Mouse (Mus musculus): ENCODE results near the gene Ms4a15. TPM values are rescaled to one million over a fixed set of nuclear protein-coding genes. Genes with fewer than 3 reads are reported as not detected.

Gene Ms4a15
- total and polyA plus RNA-seq, 3 experiments: 0.37 TPM; not detected in 2

DNA sequence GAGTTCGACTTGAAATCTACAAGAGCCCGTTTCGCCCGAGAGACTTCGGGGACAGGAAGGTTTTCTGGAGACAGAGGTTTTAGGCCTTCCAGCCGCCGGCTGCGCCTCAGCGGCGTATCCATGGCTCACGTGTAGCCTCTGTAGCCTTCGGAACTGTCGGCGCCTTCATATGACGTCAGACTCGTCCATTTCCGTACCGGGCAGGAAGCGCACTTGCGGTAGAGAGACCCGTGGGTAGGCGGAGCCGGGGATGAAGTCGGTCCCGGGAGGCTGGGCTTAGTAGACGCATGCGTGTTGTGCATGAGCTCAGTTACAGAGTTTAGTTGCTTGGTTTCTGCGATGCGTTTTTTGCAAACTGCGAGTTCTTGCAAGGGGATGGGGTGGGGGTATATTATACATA lies 43.9 kb downstream of the Ms4a15 start, which contains the start of gene Ccdc86 (continued):
- TF ChIP-seq GABPA (IDR thresholded peaks at IDR 0.05; ENCODE audit: insufficient replicate concordance, low read depth, low read length): peak; percentile 27; the same call in 1 of the 2 replicates
- peak; percentile 52; the same call in 1 of the 2 replicates for TF ChIP-seq IRF4 (IDR thresholded peaks at IDR 0.05; ENCODE audit: low read depth, low read length)
- no peak; the same call in 1 of the 2 replicates for TF ChIP-seq JUN (IDR thresholded peaks at IDR 0.05; ENCODE audit: insufficient read depth, low read depth, low read length)
- TF ChIP-seq CHD2 (IDR thresholded peaks at IDR 0.05; ENCODE audit: low read length): 0 out of 2 replicates have a peak, but pooled peaks have one; percentile 22
- TF ChIP-seq POLR2A (IDR thresholded peaks at IDR 0.05; ENCODE audit: low read depth, low read length): peak; percentile 92
- peak; percentile 37 for TF ChIP-seq ETS1 (conservative IDR thresholded peaks at IDR 0.05; ENCODE audit: low read depth, low read length)
- TF ChIP-seq KAT2A (IDR thresholded peaks at IDR 0.05; ENCODE audit: insufficient replicate concordance, low read length): peak; percentile 85; the same call in 1 of the 2 replicates

DNA sequence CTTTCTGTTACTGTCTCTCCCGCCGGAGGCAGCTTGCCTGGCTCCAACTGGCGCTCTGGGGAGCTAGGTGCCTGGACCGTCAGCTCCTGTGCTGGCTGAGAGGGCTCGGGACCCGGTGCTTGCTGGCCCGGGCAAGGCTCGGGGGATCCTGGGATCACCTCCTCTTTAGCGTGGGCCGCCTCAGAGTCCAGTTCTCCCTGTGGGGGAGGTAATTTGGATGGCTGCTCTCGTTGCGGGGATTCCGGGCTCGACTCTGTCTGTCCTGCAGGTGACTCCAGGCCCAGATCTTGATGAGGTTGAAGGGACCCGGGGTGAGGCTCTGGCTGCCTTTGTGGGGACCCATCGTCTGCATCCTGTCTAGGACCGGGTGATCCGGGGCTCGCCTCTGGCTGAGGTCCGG lies 44.6 kb downstream of the Ms4a15 start:
- Histone ChIP-seq H3K27ac (ENCODE audit: insufficient read depth, low read depth) (no peak overlapping the region), H3K4me3 (replicated peaks in 1 of 3; ENCODE audit: low read depth in 2 of 3, low read length in 2 of 3, poor library complexity in 1 of 3) (peak overlapping the region; percentile 76 to 91 (median 85)), H3K36me3 (replicated peaks in 1 of 2; ENCODE audit: control insufficient read depth in 1 of 2, insufficient read depth in 1 of 2, low read length in 1 of 2) (peaks cover 19 to 38% of the 10 kb centered on the region in 2 experiments), H3K9me3 (replicated peaks; ENCODE audit: low read length) (no peaks in the 10 kb centered on the region), H3K4me2 (ENCODE audit: insufficient read depth, low read depth, poor library complexity, severe bottlenecking) (peak overlapping the region; percentile 95), H3K27me3 (replicated peaks) (peaks cover 19% of the 10 kb centered on the region), H3K79me2 (replicated peaks; ENCODE audit: control insufficient read depth, extremely low read depth, insufficient read depth, poor library complexity, severe bottlenecking) (peaks cover 31% of the 10 kb centered on the region), H3K4me1 (ENCODE audit: control insufficient read depth in 1 of 2, insufficient read depth in 2 of 2) (peaks cover 21 to 47% of the 10 kb centered on the region in 2 experiments), H3K9ac (ENCODE audit: insufficient read depth, low read depth) (peak overlapping the region; percentile 54)
- DNase-seq (ENCODE audit: extremely low read depth): no peak
- TF ChIP-seq NRF1 (IDR thresholded peaks at IDR 0.05; ENCODE audit: low read depth, low read length) (no peak), POLR2A (IDR thresholded peaks at IDR 0.05; ENCODE audit: low read depth, low read length) (no peak), KAT2A (IDR thresholded peaks at IDR 0.05; ENCODE audit: insufficient replicate concordance, low read length) (no peak), MAFK (IDR thresholded peaks at IDR 0.05; ENCODE audit: insufficient replicate concordance, low read length) (no peak), ZC3H11A (IDR thresholded peaks at IDR 0.05; ENCODE audit: low read depth, low read length) (no peak), CHD1 (IDR thresholded peaks at IDR 0.05; ENCODE audit: low read depth, low read length) (no peak), IRF4 (IDR thresholded peaks at IDR 0.05; ENCODE audit: low read depth, low read length) (no peak), ETS1 (conservative IDR thresholded peaks at IDR 0.05; ENCODE audit: low read depth, low read length) (no peak), MEF2A (IDR thresholded peaks at IDR 0.05; ENCODE audit: borderline replicate concordance, low read depth, low read length) (no peak), USF1 (IDR thresholded peaks at IDR 0.05; ENCODE audit: low read depth, low read length) (no peak), JUND (conservative IDR thresholded peaks at IDR 0.05; ENCODE audit: low read depth, low read length) (no peak), EP300 (IDR thresholded peaks at IDR 0.05; ENCODE audit: low read length) (no peak), ZNF384 (IDR thresholded peaks at IDR 0.05; ENCODE audit: low read depth, low read length) (no peak), TCF12 (IDR thresholded peaks at IDR 0.05; ENCODE audit: low read depth, low read length) (no peak), SIN3A (IDR thresholded peaks at IDR 0.05; ENCODE audit: low read length) (no peak), ZMIZ1 (IDR thresholded peaks at IDR 0.05; ENCODE audit: low read depth, low read length) (no peak), ZKSCAN1 (IDR thresholded peaks at IDR 0.05; ENCODE audit: borderline replicate concordance, low read depth, low read length) (no peak), RCOR1 (conservative IDR thresholded peaks at IDR 0.05; ENCODE audit: low read depth, low read length) (no peak), SMC3 (IDR thresholded peaks at IDR 0.05; ENCODE audit: low read depth, low read length) (no peak), GABPA (IDR thresholded peaks at IDR 0.05; ENCODE audit: insufficient replicate concordance, low read depth, low read length) (no peak)
- dilution Hi-C loops (cut with MboI; ENCODE audit: extremely low pct_ligation_motif_present, extremely low pct_unique_long_range_greater_than_20kb, low sequenced_read_pairs) (no loop called here), in situ Hi-C loops (cut with MboI; ENCODE audit: low pct_ligation_motif_present, low pct_unique_long_range_greater_than_20kb, low sequenced_read_pairs) (no loop called here)

Measured in CH12.LX (cell line).